Mouse (Mus musculus): Measurements from ENCODE around the gene Ccdc85b.

The Ccdc85b gene

DNA sequence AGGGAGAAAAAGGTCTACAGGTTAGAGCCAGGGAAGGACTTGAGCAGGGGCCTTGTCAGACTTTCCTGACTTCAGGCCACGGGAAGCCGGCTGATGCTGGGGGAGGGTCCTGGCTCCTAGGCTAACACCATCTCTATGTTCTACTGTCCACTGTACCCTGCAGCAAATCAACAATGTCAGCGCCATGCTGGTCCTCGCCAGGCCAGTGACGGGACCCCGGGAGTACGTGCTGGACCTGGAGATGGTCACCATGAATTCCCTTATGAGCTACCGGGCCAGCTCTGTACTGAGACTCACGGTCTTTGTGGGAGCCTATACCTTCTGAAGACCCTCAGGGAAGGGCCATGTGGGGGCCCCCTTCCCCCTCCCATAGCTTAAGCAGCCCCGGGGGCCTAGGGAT is 23.7 kb upstream of the Ccdc85b start:
- DNase-seq (ENCODE audit: low spot score in 2 of 2): no peak

DNA sequence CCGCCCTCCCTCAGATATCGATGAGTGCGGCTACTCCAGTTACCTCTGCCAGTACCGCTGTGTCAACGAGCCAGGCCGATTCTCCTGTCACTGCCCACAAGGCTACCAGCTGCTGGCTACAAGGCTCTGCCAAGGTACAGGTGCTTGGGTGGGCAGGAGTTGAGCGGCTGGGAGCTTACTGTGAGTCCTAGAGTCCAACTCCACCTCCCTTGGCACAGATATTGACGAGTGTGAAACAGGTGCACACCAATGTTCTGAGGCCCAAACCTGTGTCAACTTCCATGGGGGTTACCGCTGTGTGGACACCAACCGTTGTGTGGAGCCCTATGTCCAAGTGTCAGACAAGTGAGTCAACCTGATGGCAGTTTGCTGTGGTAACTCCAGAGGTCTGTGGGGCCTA is 22.3 kb upstream of the Ccdc85b start:
- DNase-seq (ENCODE audit: low spot score in 2 of 2): no peak

- DNase-seq (ENCODE audit: low spot score in 2 of 2): no peak
Observed at GRCm38 (mm10) chr19:5477668-5478300, 20.1 kb upstream of the Ccdc85b start.

DNA sequence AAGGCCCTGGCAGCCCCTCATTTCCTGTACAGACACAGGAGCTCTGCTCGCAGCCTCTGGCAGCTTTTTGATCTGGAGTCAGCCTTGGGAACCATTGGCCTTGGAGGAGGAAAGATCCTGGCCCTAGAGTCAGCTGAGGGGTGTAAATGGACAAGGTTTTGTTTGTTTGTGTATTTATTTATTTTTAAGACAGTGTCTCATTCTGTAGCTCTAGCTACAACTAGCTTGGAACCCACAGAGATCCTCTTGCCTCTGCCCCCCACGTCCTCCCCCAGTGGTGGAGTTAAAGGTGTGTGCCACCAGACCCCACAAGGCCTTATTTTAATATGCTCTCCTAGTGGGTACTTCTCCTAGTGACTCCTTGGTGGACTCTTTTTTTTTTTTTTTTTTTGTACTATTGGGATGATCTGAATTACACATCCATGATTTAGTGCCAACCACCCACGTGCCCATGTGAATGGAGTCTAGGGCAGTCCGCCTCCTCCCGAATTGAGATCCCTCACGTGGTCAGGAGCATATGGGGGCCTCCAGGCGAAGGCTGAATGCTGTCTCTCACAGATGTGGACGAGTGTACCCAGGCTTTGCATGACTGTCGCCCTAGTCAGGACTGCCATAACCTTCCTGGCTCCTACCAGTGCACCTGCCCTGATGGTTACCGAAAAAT is 19.4 kb upstream of the Ccdc85b start:
- DNase-seq (ENCODE audit: low spot score in 2 of 2): no peak

GRCm38 (mm10) chr19:5475069-5475714 is 17.5 kb upstream of the Ccdc85b start:
- DNase-seq (ENCODE audit: low spot score in 2 of 2): no peak

GRCm38 (mm10) chr19:5474281-5475068 is 16.8 kb upstream of the Ccdc85b start:
- DNase-seq (ENCODE audit: low spot score in 2 of 2): peak in 1 of 2 experiments; percentile 52

- peak in 1 of 2 experiments; percentile 47 for DNase-seq (ENCODE audit: low spot score in 2 of 2)
Observed at GRCm38 (mm10) chr19:5473720-5474119, 16.0 kb upstream of the Ccdc85b start, which contains the start of gene Efemp2. Efemp2 (plus strand) TSS chr19:5473954.

GRCm38 (mm10) chr19:5472857-5473256 is 15.2 kb upstream of the Ccdc85b start:
- DNase-seq (ENCODE audit: low spot score in 2 of 2): no peak

- no peak for DNase-seq (ENCODE audit: low spot score in 2 of 2)
Observed at GRCm38 (mm10) chr19:5471846-5472245, 14.2 kb upstream of the Ccdc85b start.

DNA sequence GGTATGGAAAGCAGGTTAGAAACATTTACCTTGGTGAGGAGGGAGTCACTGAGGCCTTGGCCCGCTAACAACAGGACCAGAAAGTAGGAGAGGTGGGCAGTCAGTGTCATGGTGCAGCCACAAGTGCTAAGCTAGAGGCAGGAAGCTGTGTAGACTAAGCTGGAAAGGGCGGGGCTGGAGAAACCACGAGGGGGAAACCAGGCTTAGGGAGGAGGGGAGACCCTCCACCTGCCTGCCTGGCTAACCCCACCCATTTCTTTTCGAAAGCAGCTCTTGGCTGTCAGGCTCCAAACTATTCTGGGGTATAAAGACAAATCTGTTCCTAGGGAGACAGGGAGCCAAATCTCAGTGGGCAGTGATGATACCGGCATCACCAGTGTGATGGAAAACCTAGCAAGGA is 10.7 kb upstream of the Ccdc85b start, which contains the start of gene Ctsw:
Gene Ctsw, minus strand, starts transcription at position 134 of the 400 bp plus-strand sequence.
- DNase-seq (ENCODE audit: low spot score in 2 of 2): no peak

DNA sequence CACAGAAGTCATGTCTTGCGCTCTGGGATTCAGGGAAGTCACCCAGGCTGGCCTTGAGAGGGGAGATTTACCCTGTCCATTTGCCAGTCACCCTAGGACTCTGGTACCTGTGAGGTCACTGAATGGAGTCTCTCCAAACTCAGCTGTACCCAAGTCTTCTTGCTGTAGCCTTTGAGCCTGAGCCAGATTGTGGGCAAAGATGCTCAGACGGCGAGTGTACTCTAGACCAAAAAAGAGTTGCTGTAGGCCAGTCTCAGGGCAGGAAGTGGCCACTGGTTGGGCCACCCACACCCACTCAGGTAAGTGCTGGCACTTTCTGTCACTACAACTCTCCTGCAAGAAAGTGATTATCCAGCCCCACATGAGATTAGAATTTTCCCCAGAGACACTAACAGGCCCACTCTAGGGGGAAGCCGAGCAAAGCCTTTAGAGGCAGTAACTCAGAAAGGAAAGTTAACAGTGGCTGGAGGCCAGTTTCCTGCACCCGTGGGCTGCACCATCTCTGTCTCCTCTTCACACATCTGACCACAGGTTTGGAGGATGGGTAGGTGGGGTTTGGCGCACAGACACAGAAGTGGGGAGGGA is 9.3 kb upstream of the Ccdc85b start:
- no peak for DNase-seq (ENCODE audit: low spot score in 2 of 2)

DNA sequence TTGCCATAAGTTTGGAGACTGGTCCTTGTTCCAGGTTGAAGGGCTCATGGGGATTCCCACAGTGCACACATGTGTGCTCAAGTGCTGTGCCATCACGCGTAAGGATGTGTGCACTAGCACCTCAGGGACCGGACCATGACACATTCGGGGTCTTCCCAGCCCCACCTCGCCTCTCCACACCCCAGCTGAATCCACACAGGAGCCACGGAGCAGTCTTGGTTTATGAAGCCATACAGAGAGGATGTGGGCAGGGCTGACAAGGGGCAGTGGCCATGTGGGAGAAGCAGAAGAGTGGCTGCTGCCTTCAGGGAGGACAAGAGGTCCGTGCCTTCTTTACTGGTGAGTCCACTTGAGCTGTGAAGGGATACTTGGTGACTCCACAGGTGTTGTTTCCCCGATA is 7.3 kb upstream of the Ccdc85b start:
- DNase-seq (ENCODE audit: low spot score in 2 of 2): no peak

GRCm38 (mm10) chr19:5463791-5464562 is 6.3 kb upstream of the Ccdc85b start:
- peak in 1 of 2 experiments; percentile 76 for DNase-seq (ENCODE audit: low spot score in 2 of 2)

DNA sequence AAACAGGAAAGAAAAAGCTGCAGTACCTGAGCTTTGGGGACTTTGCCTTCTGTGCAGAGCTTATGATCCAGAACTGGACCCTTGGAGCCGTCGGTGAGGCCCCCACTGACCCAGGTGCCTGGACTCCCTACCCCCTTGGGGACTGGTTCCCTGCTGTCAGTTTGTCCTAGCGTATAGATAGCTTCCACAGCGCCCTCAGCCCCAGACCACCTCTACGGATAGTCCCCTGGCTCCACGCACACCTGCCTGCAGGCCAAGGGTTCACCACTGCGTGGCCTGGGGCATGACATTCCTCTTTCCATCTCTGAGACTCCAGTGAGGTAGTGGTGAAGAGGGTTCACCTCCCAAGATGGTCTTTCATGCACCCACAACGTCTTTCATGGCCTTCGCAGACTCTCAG is 5.5 kb upstream of the Ccdc85b start:
- DNase-seq (ENCODE audit: low spot score in 2 of 2): no peak

DNA sequence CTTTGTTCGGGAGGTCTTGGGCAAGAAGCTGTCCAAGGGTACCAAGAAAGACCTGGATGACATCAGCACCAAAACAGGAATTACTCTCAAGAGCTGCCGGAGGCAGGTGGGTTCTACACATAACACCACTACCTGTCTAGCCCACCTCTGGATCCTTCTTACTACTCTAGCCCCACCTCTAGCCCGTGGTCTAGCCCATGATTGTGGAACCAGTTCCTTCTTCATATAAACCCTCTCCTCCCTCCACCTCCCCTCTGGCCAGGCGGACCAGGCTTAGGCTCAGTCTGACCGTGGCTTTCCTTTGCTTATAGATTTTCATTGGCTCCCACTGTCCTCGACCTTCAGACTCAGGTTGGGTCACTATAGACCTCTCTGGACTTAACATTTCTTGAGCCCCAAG is 3.7 kb upstream of the Ccdc85b start:
- DNase-seq (ENCODE audit: low spot score in 2 of 2): no peak

- DNase-seq (ENCODE audit: low spot score in 2 of 2): peak; percentile 83 to 87
Observed at GRCm38 (mm10) chr19:5460465-5460911, 2.8 kb upstream of the Ccdc85b start, which contains the start of gene Fibp. Fibp (plus strand) TSS chr19:5460615.

GRCm38 (mm10) chr19:5459896-5460295 is 2.2 kb upstream of the Ccdc85b start:
- no peak for DNase-seq (ENCODE audit: low spot score in 2 of 2)

- DNase-seq (ENCODE audit: low spot score in 2 of 2): no peak
Observed at GRCm38 (mm10) chr19:5459019-5459418, 1.3 kb upstream of the Ccdc85b start.

DNA sequence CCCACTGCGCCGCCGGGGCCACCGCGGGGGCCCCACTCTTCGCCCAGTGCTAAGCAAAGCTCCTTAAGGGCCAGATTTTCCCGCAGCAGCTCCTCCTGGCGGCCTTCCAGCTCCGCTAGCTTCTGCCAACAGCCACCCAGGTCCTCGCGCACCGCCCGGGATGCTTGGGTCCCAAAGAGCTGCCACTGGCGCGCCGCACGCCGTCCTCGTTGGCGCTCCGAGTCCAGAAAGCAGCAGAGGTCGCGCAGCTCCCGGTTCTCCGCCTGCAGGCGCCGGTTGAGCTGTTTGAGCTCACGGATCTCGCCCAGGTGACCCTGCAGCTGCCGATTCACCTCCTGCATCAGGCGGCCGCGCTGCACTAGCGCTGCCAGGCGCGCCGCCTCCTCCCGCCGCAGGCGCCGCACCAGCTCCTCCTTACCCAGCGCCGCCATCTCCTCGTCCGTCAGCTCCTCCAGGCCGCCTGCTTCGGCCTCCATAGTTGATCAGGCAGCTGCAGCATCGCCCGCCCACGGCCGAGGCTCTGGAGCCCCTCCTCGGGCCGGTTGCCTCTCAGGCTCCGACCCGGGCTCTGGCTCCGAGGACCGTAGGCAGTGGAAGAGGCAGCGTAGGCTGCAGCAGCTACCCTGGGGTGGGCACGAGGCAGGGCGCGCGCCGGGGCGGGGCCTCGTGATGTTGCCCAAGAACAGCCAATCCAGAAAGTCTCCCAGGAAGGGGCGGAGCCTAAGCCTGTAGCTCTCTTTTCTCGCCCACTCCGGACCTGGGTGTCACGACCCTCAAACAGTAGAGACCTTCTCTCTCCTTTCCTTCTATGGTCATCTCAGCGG is 560 bp downstream of the Ccdc85b start:
- peak; percentile 86 to 95 for DNase-seq (ENCODE audit: low spot score in 2 of 2)

All from cerebellum, postnatal 4 days (tissue).